Mouse (Mus musculus): ENCODE data around the gene Bcl2a1a.
"Not testable (repeated sequence)": the region's sequence is repeated elsewhere in the genome, so short reads cannot be mapped to it uniquely, and the experiment has no call there.

Bcl2a1a gene

DNA sequence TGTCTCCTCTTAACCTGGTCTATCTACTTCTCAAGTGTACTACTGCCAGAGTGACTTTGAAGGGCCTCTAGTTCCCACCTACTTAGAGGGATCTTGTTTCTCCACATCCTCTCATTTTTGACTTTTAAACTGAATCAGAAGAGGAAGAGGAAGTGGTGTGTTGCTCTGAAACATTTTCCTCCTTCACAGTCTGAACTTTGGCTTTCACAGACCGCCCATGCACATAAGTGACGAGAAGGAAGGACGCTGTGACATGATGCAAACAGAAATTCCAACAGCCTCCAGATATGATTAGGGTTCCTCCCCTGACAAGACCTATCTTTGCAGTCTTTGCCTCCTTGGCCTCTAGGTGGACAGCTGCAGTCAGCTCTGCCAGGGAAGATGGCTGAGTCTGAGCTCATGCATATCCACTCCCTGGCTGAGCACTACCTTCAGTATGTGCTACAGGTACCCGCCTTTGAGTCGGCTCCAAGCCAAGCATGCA, at the start of gene Bcl2a1a:
Bcl2a1a (plus strand) TSS at position 231 of the 484 bp plus-strand sequence.
- DNase-seq (ENCODE audit: low read depth, low spot score): not testable (repeated sequence)

GRCm38 (mm10) chr9:88916576-88916975, 40.1 kb upstream of the Bcl2a1a start:
- not testable (repeated sequence) for DNase-seq (ENCODE audit: low read depth, low spot score)

GRCm38 (mm10) chr9:88938312-88938711, 18.4 kb upstream of the Bcl2a1a start:
- DNase-seq (ENCODE audit: low read depth, low spot score): not testable (repeated sequence)

DNA sequence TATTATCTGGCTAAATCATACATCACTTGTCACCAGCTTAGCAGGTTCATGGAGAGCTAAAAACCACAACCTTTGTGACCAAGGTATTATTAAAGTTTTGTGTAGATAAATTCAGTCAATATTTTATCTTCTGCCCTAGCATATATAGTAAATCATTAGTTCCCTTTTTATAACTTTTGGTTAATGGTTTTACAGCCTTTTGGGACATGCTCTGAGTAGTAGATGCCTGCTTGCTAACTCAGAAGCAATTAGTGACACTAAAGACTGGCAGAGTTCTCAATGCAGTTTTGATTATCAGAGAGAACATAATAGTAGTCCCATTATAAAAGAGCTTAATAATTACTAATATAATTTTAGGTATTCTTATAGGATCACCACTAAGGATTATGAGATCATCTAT, 5.2 kb upstream of the Bcl2a1a start:
- not testable (repeated sequence) for DNase-seq (ENCODE audit: low read depth, low spot score)

- DNase-seq (ENCODE audit: low read depth, low spot score): peak; percentile 5
These were observed 3.5 kb upstream of the Bcl2a1a start for GRCm38 (mm10) chr9:88953151-88953550.

- DNase-seq (ENCODE audit: low read depth, low spot score): not testable (repeated sequence)
These were observed 1.5 kb upstream of the Bcl2a1a start for GRCm38 (mm10) chr9:88955224-88955623.

GRCm38 (mm10) chr9:88956035-88956434, 665 bp upstream of the Bcl2a1a start:
- not testable (repeated sequence) for DNase-seq (ENCODE audit: low read depth, low spot score)

DNA sequence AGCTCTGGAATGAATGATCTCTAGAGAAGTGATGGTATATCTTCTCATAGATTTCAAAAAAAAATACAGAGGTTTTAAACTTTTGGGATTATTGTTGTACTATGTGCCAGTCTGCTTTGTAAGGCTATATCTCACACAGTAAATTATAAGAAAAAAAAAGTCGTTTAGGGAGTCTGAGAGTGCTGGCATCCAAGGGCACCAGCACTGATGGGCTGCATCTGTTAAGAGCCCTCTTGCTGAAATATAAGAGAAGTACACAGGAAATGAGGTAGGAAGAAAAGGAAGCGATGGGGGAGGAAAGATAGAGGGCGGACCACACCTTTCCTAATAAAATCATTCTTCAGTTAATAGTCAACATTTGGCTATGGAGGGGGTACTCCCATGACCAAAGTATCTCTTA, 2.2 kb downstream of the Bcl2a1a start:
- no peak for DNase-seq (ENCODE audit: low read depth, low spot score)

GRCm38 (mm10) chr9:88959981-88960380, 3.3 kb downstream of the Bcl2a1a start:
- DNase-seq (ENCODE audit: low read depth, low spot score): not testable (repeated sequence)

DNA sequence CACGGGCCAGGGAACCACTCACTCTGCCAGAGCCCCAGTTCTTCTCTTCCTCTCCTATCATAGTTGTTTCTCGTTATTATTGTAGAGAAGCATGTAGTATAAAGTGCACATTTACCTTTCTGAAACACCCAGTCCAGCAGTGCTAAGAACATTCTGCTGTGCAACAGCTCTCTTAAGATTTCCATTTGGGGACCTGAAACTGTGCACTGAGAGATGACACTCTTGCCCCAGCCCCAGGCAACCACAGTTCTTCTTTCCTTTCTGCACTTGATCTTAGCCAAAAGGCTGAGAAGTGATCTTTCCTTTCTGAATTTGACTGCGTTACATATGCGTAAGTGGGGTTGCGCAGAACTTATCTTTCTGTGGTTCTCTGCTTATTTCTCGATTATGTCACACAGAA, 9.8 kb downstream of the Bcl2a1a start:
- not testable (repeated sequence) for DNase-seq (ENCODE audit: low read depth, low spot score)

GRCm38 (mm10) chr9:88969502-88969901, 12.8 kb downstream of the Bcl2a1a start:
- not testable (repeated sequence) for DNase-seq (ENCODE audit: low read depth, low spot score)

GRCm38 (mm10) chr9:88976875-88977274, 20.2 kb downstream of the Bcl2a1a start:
- DNase-seq (ENCODE audit: low read depth, low spot score): not testable (repeated sequence)

DNA sequence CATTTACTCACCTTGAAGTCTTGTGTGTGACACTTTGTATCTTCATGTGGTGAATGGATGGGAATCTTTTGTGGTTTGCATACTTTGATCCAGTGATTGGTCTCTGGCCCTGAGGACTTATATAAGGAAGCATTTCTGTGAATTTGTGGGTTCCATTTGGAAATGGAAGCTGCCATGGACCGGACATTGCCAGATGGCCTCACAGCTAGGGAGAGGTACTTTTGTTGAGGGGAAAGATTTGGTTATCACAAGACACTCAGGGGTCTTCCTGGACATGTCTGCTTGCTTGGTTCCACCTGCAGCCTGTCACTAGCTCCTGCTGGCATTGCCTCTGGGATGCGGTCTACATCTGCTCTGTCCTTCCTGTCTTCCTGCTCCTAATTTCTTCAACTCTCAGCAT, 23.1 kb downstream of the Bcl2a1a start:
- DNase-seq (ENCODE audit: low read depth, low spot score): not testable (repeated sequence)

GRCm38 (mm10) chr9:89001541-89001940, 44.8 kb downstream of the Bcl2a1a start:
- DNase-seq (ENCODE audit: low read depth, low spot score): not testable (repeated sequence)
